Mouse (Mus musculus): ENCODE data around the gene Aff1.

- TF ChIP-seq CTCF (IDR thresholded peaks at IDR 0.05; ENCODE audit: low read depth), result no peak
- no peak for TF ChIP-seq EP300 (IDR thresholded peaks at IDR 0.05; ENCODE audit: low read depth)
These were observed 38.6 kb downstream of the Aff1 start for GRCm38 (mm10) chr5:103730727-103731126.

All from liver, embryonic 14.5 days (tissue).